Mouse (Mus musculus) thymus, adult 2 months (tissue): ENCODE measurements around the gene Scg3. TPM values are rescaled to one million over a fixed set of nuclear protein-coding genes. Genes with fewer than 3 reads are reported as not detected.

Experiments used
- DNase-seq: peaks from one replicate; pipeline ENCODE4 v3.0.0; 2021
- H3K27ac ChIP-seq: fragments of 200-500 bp; 2 replicates; pipeline ENCODE4 v1.5.1; 2012; ENCODE audit warnings: low read length, control low read depth; ENCODE audit not compliant: control insufficient read depth, insufficient read depth
- H3K27me3 ChIP-seq: fragments of 200-500 bp; 2 replicates; pipeline ENCODE4 v1.6.1; 2012; ENCODE audit warnings: mild to moderate bottlenecking, low read length, moderate library complexity, mixed read lengths; ENCODE audit not compliant: control insufficient read depth, insufficient read depth
- H3K36me3 ChIP-seq: fragments of 200-500 bp; 2 replicates; pipeline ENCODE4 v1.6.1; 2012; ENCODE audit warnings: mild to moderate bottlenecking, low read length, moderate library complexity; ENCODE audit not compliant: control insufficient read depth, insufficient read depth
- H3K4me1 ChIP-seq: fragments of 200-500 bp; replicated peaks from 2 replicates; pipeline ENCODE4 v1.6.1; 2012; ENCODE audit warnings: low read length; ENCODE audit not compliant: control insufficient read depth, insufficient read depth
- H3K4me3 ChIP-seq: fragments of 200-500 bp; 2 replicates; pipeline ENCODE4 v1.5.1; 2012; ENCODE audit warnings: mild to moderate bottlenecking, low read length, control low read depth, moderate library complexity; ENCODE audit not compliant: control insufficient read depth, insufficient read depth
- CTCF ChIP-seq: fragments of 200-500 bp; IDR thresholded peaks from 2 replicates; pipeline ENCODE4 v1.5.1; 2012; ENCODE audit warnings: mild to moderate bottlenecking, control low read depth, low read length, moderate library complexity, borderline replicate concordance; ENCODE audit not compliant: control insufficient read depth, poor library complexity, insufficient read depth; ENCODE audit errors: extremely low read depth
- POLR2A ChIP-seq: fragments of 200-500 bp; IDR thresholded peaks from 2 replicates; pipeline ENCODE4 v1.6.1; 2012; ENCODE audit warnings: mild to moderate bottlenecking, low read length, control low read depth, moderate library complexity; ENCODE audit not compliant: control insufficient read depth, poor library complexity, insufficient read depth; ENCODE audit errors: extremely low read depth
- WGBS: fragments of 180-500 bp; shearing (Covaris S2); methylation state at CpG from one replicate; pipeline ENCODE4 v1.1.7; 2018; 5-methylcytosine and 5-hydroxymethylcytosine counted together
- polyA plus RNA-seq: library from polyadenylated mRNA; depleted of rRNA; stranded (reverse); fragments of >200 nt; gene quantifications from 2 replicates; pipeline ENCODE4 v1.2.3, GENCODE M21; 2012; rRNA removed

Scg3 gene
- polyA plus RNA-seq, 1 experiment = 0.15 TPM

DNA sequence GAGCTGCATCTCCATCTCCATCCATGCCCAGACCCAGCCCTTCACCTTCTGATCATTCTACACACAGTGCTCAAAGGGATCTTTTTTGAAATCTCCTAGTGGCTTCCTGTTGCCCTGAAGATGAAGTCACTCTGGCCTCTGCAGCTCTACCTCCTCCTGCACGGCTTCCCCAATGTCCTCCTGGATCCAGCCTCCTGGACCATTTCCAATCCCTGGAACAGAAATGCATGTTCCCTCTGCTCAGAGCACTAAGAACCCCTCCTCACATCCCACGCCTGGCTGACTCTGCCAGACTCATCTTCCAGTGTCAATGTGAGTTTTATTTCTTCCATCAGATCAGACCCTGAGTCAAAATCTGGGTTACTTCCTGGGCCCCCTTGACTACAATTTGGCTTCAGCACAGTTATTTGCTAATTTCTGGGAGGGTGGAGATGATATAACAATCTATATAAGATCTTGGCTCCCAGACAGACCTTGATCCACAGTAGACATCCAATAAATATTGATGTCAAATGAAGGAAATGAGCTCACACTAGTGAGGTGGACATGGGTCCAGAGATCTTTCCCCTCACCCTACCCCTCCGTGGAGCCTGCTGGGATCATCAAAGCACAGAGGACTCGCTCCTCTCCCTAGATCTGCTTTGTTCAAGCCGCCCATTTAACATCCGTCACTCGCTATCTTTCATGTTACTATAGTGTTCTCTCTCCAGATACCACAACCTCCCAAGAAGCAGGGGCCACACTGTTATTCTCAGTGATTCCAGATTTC is 83.5 kb downstream of the Scg3 start:
- Histone ChIP-seq H3K27me3 (no peaks in the 10 kb centered on the region), H3K27ac (no peak overlapping the region), H3K4me3 (no peak overlapping the region), H3K36me3 (no peaks in the 10 kb centered on the region), H3K4me1 (no peaks in the 10 kb centered on the region)
- WGBS = 85% methylated on average over 7 of the region's 7 CpGs
- TF ChIP-seq POLR2A (no peak), CTCF (no peak)
- no peak for DNase-seq

GRCm38 (mm10) chr9:75599191-75599841 is 84.5 kb downstream of the Scg3 start:
- no peak for TF ChIP-seq POLR2A
- TF ChIP-seq CTCF = no peak
- H3K27ac ChIP-seq = no peak overlapping the region
- 79% methylated on average over 5 of the region's 5 CpGs for WGBS
- H3K4me3 ChIP-seq = no peak overlapping the region
- DNase-seq = no peak
- no peaks in the 10 kb centered on the region for H3K27me3 ChIP-seq
- H3K4me1 ChIP-seq = no peaks in the 10 kb centered on the region
- no peaks in the 10 kb centered on the region for H3K36me3 ChIP-seq

DNA sequence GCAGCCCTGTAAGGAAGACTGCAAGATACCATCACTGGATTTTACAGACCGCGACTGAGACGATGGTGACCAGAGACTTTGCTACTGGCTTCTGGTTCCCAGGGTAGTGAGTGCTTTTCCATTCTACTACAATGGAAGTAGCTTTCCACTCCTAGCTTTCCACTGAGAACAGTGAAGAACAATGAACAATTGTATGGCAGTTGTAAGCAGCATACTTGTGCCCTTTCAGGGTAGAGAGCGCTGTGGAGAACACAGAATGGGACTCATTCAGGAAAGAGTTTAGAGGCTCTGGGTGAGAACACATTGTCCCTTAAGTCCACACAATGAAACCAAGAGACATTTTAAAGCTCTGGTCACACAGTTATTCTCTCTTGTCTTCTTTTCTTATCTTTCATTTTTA is 86.3 kb downstream of the Scg3 start:
- TF ChIP-seq CTCF (no peak), POLR2A (no peak)
- no peaks in the 10 kb centered on the region for H3K36me3 ChIP-seq
- H3K4me1 ChIP-seq = no peaks in the 10 kb centered on the region
- no peak overlapping the region for H3K27ac ChIP-seq
- H3K27me3 ChIP-seq = no peaks in the 10 kb centered on the region
- 76% methylated on average over 4 of the region's 4 CpGs for WGBS
- no peak for DNase-seq
- no peak overlapping the region for H3K4me3 ChIP-seq

DNA sequence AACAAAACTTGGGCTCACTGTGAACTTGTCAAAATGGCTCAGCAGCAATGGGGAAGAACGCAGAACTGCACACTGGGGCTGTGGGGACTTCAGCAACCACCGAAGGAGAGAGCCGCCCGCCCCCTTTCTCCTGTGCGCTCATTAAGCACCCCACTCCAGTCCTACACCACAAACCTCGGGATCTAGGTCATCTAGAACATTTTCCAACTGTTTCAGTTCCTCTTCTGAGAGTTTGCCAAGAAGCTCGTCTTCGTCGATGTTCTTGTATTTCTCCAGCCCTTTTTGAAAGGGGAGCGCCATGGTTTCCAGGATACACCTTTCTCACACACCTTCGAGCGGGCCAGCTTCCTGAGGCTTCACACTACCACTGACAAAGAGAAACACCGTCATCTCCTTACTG is 86.8 kb downstream of the Scg3 start:
- TF ChIP-seq POLR2A (no peak), CTCF (no peak)
- 70% methylated on average over 13 of the region's 13 CpGs for WGBS
- no peak for DNase-seq
- H3K27me3 ChIP-seq = no peaks in the 10 kb centered on the region
- H3K4me3 ChIP-seq = no peak overlapping the region
- no peak overlapping the region for H3K27ac ChIP-seq
- no peaks in the 10 kb centered on the region for H3K36me3 ChIP-seq
- no peaks in the 10 kb centered on the region for H3K4me1 ChIP-seq

DNA sequence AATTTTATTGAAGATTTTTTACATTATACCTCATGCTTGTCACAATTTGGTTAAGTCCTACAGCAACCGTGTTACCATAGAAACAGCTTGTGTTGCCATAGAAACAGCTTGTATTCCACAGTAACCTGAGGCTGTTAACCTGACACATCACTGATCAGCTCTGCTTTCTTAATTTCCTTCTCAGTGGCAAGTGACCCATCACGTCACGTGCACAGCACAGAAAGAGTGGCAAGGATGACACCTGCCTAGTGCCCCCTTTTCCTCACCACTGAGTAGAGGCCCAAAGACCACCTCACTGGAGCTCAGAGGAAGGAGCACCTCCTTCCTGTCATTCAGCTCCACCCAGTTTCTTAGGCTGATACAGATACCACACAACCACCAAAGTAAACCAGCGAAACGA is 90.4 kb downstream of the Scg3 start:
- no peaks in the 10 kb centered on the region for H3K27me3 ChIP-seq
- WGBS = 89% methylated on average over 5 of the region's 5 CpGs
- TF ChIP-seq CTCF (no peak), POLR2A (no peak)

More for the DNA sequence above, 90.4 kb downstream of the Scg3 start:
- Histone ChIP-seq H3K4me1 (no peaks in the 10 kb centered on the region), H3K27ac (no peak overlapping the region), H3K36me3 (no peaks in the 10 kb centered on the region), H3K4me3 (no peak overlapping the region)
- no peak for DNase-seq

Other genes starting within 250 kb of the Scg3 start
- gene Leo1, start 242.5 kb downstream of the Scg3 start, polyA plus RNA-seq = 6.7 and 9.0 TPM in 2 replicates
- gene Tmod3, start 124.4 kb downstream of the Scg3 start, polyA plus RNA-seq = 30.6 and 32.0 TPM in 2 replicates
- gene Tmod2, start 72.7 kb downstream of the Scg3 start, polyA plus RNA-seq = 0.20 and 0.26 TPM in 2 replicates
- gene Lysmd2, start 58.3 kb downstream of the Scg3 start, polyA plus RNA-seq = 13.6 and 16.4 TPM in 2 replicates
- 0.04 and 0.06 TPM in 2 replicates for gene Bmp5, start 91.3 kb upstream of the Scg3 start, polyA plus RNA-seq